Mouse (Mus musculus): ENCODE measurements at regions not wholly inside any gene's neighbourhood (a gene's known extent, or its start where the extent isn't known, plus 50 kb on each side); places are given as distances from the start of the nearest gene placed in this dataset.
A peak's percentile ranks its signal among the peaks of the same experiment; 100 is the strongest.
"Not testable (repeated sequence)": the region's sequence is repeated elsewhere in the genome, so short reads cannot be mapped to it uniquely, and the experiment has no call there.

DNA sequence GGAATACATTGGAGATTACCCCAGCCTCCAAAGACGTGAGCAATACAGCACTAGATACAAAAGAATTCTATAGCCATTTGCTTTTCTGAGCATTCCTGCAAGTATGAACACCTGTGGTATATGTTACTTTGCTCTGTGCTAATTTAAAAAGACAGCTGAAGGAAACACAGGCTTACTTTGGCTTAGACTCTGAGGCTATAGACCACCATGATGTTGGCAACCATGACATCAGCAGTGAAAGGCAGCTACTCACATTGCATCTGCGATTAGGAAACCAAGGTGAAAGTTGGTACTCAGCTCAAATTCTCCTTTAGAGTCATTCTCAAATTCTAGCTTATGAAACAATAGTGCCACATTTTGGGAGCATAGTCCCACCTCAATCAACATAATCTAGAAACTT lies 451.4 kb upstream of the Tbl1xr1 start:
- DNase-seq (ENCODE audit: low read depth) = no peak

DNA sequence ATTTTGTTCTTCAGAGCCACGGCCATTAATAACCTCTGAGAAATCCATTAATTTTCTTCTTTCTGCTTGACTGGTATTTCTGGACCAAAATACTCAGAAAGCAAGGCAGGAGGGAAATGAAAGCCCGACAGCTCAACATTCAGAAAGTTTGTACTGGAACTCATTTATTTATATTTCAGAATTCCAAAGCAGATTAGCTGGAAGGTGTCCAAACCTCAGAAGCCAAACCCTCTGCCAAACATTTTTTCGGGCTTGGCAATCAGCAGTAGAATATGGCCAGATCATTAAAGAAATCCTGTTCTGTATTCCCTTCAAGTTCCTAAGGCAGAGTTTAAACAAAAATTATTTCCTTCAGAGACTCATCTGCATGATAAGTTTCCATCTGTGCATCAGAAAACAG lies 450.4 kb upstream of the Tbl1xr1 start:
- no peak for DNase-seq (ENCODE audit: low read depth)

DNA sequence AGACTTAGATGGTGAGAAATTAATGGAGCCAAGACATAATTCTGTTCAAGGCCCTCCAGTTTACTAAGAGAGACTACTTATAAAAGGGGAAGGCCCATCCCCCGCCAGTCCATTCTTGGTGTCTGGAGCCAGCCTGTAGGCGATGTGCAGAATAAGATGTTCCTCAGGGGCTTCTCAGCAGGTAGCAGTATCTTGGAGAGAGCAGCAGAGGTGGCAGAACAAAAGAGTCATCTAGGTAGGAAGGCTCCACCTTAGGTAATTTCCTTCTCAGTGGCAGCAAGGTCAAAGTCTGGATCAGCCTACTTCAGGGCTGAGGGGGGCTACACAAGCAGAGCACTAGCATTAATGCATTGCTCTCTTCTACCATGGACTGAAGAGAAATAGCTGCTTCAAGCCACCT lies 449.4 kb upstream of the Tbl1xr1 start:
- DNase-seq (ENCODE audit: low read depth) = not testable (repeated sequence)

DNA sequence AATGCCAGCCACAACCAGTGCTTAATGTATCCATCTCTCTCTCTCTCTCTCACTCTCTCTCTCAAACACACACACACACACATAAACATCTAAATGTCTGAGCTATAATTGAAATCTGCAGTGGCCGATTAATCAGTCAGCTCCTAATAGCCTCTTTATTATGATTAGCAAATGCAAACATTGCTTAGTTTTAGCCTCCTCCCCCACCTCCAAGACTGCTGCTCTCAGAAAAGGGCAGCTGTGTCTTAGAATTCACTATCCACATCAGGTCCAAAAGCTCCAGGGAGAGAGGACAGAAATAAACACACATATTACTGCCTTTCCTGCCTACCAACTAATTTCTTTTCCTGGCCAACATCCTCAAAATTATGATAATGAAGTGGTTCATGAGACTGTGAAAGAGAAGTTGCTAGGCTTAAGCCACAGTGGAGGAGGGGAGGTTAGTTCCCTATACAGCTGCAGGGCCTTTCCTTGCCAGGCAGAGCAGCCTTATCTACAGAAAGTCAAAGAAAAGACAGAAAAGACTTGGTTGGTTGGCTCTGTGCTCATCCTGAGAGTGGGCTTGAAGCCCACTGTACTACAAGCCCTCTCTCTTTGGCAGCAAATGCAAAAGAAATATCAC lies 442.7 kb upstream of the Tbl1xr1 start:
- no peak for DNase-seq (ENCODE audit: low read depth)

DNA sequence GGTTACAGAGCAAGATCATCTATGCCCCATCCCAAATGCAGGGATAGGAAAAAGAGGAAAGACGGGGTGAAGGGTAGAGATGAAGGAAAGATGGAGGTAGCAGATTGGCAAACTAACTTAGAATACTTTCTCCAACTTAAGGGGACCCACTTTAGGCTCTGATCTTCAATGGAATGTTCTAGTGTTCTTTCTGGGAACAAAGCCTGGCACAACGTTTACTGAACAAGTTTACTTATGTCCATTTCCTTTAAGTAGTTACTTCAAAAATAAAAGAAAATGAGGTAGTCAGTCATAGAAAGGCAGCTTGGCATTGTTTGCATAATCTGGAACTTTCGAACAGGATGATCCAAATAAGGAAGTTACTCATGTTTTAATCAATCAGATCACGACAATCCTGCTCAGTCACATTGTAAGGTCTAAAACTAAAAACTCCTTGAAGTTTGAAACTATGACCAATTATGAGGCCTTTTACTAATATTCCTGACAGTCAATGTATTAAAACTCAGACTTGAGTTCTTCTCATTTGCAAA lies 441.7 kb upstream of the Tbl1xr1 start:
- no peak for DNase-seq (ENCODE audit: low read depth)

DNA sequence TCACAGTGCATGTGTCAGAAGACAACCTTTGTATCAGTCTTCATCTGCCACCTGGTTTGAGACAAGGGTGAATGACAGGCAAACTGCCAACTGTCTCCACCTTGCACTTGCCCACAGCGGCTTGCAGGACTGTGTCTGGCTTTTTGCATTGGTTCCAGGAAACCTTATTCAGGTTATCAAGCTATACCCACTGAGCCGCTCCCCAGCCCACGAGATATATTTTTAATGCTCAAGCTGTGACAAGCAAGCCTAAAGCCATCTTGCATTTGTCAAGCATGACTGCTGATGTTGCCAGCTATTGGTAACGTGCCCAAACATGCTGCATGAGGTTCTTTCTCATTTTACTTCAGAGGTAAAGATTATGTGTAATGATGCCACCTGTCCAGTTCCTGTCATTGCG lies 437.6 kb upstream of the Tbl1xr1 start:
- no peak for DNase-seq (ENCODE audit: low read depth)

DNA sequence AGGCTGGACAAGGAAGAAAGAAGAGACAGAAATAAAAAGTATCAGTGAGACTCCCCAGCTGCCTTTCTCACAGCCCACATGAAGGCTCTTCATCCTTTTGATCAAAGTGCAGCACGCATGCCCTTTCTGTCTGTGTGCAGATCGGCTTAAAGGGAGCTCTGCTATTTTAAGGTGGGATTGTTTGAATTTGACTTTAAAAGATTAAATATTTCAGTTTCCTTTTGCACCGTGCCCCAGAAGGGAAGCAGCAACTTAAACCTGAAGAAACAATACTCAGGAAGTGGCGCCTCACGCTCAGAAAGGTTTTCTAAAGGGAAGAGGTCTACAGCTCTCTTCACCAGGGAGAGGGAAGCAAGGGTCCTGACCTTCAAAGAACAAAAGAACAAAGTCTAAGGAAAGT lies 436.9 kb upstream of the Tbl1xr1 start:
- peak; percentile 20 for DNase-seq (ENCODE audit: low read depth)

DNA sequence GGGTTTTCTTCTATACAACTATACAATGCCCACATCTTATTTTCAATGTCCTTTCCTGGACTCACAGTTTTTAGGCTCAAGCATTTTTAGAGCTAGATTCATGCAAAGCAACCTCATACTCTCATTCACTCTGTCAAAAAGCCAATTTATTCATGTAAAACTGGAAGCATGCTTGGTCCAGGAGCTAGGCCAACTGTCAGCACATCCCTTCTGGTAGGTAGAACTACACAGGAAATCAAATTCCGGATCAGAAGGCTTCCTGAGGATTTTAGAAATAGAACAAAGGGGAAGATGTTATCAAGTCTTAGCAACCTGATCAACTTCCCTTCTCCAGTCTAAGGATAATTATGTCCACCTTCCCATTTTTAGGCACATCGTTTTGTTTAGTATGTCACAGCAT lies 432.4 kb upstream of the Tbl1xr1 start:
- no peak for DNase-seq (ENCODE audit: low read depth)

DNA sequence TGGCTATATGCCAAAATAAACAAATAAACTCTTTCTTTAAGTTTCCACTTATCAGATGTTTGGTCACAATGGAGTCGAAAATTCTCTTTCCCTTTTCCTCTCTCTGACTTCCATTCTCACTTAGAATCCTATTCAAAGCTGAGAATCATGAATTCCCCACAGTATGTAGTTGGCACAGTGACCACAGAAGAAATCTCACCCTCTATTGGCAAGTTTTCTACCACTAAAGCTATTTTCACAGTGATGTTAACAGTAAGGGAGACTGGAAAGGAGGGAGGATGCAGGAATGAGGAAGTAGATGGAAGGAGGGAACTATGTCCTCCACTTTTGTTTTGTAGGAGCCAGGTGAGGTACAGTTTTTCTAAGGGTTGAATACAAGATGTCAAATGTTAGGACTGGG lies 431.2 kb upstream of the Tbl1xr1 start:
- DNase-seq (ENCODE audit: low read depth) = no peak

DNA sequence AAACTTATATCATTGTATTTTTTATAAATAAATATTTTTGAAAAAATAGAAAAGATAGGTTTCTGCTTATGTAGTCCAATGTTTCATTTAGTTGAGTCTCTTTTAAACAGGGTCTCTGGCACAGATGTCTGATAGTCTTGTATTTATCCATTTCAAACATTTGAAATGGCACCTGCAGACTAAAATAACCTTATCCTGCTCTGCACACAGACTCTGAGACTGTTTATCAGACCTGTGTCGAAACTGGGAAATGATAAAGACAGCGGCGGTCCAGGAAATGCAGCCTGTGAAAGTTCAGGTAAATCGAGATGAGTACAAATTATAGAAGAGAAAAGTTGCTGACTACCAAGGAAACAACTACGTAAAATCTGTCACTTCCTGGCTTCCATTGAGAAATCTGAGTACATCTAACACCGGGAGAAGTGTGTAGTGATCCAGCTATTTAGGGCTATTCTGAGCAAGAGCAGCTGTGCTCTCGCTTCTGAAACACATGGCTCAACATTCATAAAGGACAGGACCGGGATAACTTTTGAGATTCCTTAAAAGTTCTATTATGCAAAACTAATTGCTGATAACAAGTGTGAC lies 426.5 kb upstream of the Tbl1xr1 start:
- no peak for DNase-seq (ENCODE audit: low read depth)

DNA sequence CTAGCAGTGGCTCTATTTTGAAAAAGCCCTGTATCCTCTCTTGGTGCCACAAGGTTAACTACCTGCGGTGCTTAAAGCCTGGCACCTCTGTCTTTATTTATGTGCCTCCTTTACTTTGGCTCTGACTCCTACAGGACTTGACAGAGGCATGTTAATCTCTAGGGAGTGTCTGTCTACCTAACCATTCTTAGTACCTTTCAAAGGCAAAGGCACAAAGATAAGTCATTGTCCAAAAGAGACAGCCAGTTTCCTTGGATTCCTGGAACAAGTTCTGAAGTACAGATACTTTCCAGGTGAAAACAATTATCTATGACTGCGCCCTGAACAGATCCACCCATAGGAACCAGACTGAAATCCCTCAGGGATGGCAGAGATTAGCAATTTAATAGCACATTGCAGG lies 421.2 kb upstream of the Tbl1xr1 start:
- DNase-seq (ENCODE audit: low read depth) = no peak

DNA sequence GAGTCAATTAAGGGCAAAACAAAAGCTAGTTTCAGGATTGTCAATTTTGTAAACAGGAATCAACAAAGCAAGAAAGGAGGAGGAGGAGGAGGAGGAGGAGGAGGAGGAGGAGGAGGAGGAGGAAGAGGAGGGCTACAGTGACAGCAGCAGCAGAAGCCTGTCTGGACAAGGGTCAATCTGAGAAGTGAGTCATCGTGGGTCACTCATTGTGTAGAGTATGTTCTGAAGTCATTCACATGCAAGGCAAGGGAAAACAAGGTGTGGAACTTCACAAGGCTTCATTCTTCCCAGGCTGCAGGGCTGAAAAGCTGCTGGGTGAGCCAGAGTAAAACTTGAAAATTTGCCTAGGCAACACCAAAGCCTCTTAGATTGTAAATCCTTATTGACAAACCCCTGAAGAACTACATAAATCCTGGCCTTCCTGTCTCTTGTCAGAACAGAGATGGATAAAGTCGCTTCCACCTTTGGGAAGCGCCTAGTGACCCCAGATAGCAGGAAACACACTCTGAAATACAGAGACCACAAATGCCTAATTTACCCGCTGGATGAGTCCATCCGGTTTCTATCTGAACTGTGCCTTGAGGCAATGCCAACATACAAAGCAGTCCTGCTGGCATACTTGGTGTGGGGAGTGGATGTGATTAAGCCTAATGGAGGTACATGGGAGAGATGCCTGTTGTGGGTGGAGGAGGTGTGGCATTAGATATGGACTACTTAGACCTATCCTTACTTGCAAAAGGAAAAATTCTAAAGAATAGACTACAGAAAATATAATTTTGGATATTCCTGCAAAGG lies 408.9 kb upstream of the Tbl1xr1 start:
- DNase-seq (ENCODE audit: low read depth) = no peak

DNA sequence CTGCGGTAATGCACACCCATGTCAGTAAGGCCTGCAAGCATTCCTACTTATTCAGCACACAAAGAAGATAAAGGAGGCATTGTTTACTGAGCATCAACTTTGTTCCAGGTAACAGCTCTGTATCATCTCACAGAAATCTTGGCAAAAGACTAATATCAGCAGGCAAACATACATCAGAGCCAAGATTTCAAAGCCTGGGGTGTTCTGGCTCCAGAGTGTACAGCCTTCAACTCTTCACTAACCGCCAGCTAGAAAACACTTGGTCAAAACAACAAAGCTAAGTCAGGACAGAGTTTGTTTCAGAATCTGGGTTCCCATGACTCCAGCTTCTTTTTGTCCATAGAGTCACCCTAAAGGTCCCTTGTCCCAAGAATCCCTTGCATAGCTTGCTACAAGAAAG lies 404.6 kb upstream of the Tbl1xr1 start:
- DNase-seq (ENCODE audit: low read depth) = no peak

DNA sequence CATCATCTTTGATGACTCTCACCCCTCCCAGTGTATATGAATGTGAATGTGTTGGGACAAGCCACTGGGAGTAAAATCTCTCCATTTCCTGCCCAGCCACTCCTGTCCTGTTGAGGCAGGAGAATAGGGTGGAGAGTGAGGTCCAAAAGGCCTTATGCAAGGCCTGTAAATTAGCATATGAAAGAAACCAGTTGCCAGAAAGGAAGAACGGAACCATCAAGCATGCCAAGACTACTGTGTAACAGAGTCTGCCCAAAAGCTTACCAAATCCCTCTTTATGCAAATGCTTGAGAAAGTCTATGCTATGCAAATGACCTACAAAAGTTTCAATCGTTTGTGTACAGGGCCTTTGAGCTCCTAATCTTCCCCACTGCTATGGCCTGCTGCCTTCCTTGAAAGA lies 404.0 kb upstream of the Tbl1xr1 start:
- no peak for DNase-seq (ENCODE audit: low read depth)

DNA sequence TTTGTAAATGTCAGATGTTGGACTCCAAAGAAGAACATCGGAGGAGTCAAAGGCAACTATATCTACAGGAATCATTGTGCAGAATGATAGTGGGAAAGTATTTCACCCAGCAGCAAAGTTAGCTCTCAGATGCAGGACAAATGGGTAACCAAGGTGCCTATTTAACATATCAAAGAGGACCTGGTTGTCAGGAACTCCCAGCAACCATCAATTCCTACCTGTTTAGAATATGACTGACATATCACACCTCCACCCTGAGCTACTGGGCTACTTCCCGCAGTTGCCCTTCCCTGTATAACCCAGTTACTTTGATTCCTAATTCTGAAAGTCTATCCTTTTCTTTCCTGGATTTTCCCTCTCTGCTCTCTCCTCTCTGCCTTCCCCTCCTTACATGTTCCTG lies 403.0 kb upstream of the Tbl1xr1 start:
- no peak for DNase-seq (ENCODE audit: low read depth)

DNA sequence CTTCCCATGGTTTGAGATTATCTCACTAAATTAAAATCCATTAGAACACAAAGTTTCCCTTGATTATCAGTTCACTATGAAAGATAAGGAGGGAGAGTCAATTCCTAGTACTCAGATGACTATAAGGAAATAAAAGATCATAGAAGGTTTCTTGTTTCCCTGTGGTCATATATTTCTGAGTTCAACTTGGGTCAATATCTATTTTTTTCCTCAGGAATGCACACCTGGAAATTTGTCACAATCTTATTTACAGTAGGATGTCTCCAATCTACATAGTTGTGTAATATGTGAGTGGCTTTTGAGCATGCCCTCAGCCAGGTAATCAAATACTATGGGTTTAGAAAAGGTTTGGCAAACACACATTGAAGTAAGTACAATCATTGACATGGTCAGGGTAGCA lies 398.2 kb upstream of the Tbl1xr1 start:
- no peak for DNase-seq (ENCODE audit: low read depth)

DNA sequence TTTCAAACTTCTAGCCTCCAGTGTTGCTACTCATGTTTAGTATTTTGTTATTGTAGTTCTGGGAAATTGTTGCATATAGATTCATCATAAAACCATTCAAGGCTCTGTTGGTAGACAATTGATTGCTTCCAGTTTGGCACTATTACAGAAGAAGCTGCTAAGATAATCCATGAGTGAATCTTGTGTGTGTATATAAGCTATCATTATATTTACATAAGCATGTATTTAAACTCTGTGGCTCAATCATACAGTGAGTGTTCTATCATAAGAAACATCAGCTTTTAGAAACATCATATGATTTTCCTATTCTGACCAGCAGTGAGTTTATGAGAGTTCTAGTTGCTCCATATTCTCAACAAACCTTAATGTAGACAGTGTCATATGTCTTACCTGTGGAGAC lies 397.7 kb upstream of the Tbl1xr1 start:
- no peak for DNase-seq (ENCODE audit: low read depth)

DNA sequence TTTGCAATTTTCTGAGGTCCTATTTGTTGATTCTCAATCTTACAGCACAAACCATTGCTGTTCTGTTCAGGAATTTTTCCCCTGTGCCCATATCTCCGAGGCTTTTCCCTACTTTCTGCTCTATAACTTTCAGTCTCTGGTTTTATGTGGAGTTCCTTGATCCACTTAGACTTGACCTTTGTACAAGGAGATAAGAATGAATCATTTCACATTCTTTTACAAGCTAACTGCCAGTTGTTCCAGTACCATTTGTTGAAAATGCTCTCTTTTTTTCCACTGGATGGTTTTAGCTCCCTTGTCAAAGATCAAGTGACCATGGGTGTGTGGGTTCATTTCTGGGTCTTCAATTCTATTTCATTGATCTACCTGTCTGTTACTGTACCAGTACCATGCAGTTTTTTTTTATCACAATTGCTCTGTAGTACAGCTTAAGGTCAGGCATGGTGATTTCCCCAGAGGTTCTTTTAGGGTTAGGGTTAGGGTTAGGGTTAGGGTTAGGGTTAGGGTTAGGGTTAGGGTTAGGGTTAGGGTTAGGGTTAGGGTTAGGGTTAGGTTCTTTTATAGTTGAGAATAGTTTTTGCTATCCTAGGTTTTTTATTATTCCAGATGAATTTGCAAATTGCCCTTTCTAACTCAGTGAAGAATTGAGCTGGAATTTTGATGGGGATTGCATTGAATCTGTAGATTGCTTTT lies 378.3 kb upstream of the Tbl1xr1 start:
- not testable (repeated sequence) for DNase-seq (ENCODE audit: low read depth)

DNA sequence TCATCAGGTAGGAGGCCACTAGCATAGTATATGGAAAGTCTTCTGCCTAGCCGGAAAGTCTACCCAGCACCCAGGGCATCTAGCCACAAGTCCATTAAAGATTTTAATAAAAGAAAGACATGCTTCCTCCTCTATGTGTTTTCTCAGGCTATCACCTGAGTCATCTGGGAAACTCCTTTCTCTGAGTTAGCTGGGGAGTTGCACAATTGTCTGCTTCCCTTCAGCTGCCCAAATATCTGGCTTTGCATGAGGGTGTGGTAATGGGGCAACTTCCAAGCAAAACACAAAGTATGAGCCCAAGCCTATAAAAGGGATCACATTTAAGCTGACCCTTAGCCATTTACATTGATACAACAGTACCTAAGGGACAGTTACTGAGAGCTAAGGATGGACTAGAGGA lies 376.9 kb upstream of the Tbl1xr1 start:
- no peak for DNase-seq (ENCODE audit: low read depth)

DNA sequence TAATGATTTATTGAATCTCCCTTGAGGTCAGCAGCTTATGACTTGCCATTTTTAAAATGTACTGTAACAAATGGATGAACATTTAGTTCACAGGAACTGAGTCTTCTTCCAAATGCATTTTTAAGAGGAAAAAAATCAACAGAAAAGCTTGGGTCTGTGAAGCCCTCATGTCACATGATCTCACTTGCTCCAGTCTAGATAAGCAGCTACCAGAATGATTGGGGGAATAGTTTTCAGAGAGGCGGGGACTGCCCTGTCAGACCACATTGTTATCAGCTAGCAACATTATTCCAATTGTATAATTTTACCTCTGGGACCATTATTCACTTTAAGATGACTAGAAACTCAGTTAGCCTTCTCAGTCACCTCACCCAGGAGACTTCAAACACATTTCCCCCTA lies 376.1 kb upstream of the Tbl1xr1 start:
- DNase-seq (ENCODE audit: low read depth) = no peak

DNA sequence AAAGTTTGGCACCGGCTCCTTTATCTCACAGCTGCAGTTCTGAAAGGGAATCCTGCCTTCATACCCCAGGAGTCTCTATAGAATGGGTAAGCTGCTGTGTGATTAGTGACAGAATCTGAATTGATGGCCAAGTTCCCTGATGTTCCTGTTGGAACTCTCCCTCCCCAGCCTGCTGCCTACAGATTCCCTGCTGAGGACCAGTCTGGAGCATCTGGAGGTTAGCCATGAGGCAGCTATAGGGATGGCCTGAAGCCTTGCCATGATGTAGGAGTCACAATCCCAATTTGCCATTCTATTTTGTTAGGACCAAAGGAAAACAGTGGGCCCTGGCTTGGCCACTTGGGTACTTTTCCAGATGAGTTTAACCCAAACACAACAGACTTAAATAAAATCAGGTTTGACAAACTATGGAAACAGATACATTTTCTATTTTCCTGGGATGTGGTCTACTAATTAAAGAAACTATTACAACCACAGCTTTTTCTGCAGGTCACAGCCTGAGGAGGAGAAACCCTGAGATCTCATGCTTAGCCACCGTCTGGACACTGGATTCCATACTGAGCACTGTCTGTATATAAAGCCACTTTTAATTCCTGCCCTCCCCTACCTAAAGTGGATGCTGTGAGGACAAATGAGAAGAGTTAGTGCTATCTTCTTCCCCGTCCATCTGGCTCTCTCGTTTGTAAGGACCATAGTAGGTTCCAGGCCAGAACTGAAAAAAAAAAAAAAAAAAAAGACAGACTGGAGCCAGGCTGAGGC lies 349.5 kb upstream of the Tbl1xr1 start:
- no peak for DNase-seq (ENCODE audit: low read depth)

DNA sequence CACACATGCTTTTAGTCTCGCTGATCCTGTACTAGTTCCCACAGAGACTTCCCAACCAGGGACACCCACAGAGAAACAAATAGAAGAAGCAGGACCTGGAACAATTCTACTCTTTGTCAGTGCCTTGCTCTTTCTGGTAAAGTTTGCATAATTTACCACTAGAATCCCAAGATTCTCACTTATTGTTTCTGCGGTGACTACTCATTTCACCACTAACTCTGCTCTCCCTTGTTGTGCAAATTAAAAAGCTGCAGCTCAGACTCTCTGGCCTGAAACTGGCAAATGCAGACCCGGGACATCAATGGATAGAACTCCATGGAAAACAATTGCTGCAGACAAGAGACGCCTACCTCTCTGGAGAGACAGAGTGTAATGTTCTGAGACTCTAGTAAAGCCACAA lies 348.4 kb upstream of the Tbl1xr1 start:
- no peak for DNase-seq (ENCODE audit: low read depth)

All from naive thymus-derived CD4-positive, alpha-beta T cell, adult 2 months (primary cell).